Mouse (Mus musculus): ENCODE results near the gene Hnrnpm.
"Not testable (repeated sequence)": the region's sequence is repeated elsewhere in the genome, so short reads cannot be mapped to it uniquely, and the experiment has no call there.

Hnrnpm gene

DNA sequence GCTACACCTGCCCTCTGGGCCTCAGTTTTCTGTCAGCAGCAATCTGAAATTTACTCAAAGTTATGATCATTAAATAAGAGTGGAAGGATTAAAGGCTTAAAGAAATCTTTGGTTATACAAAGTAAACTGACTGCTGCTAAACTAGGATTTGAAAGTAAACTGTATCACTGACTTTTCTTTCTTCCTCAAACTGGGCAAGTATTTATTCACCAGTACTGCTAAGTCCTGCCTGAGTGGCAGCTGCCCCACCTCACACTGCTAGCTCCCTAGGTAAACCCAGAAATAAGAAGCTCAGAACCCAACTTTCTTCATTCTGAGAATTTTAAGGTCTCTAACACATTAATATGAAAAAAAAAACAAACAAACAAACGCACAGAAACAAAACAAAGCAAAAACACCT, 12.8 kb downstream of the Hnrnpm start:
- no peak for DNase-seq (ENCODE audit: low read depth, low spot score)

DNA sequence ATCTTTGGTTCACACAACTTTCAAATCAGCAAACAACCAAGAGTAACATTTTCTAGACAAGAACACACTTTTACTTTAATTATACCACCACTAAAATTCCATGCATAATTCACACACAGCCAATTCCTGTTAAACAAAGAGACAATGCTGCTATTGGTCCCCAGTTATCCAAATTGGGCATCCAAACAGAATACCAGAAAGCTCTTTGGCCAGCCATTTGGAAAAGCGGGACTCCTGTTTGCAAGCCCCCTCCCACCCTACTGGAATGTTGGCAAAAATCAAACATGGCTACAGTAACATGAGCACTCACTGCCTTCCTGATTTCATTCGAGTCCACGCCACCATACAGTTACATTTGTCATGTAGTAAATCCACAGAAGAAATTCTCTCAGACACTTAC, 17.0 kb downstream of the Hnrnpm start:
- no peak for DNase-seq (ENCODE audit: low read depth, low spot score)

- DNase-seq (ENCODE audit: low read depth, low spot score) = no peak
These were observed 19.8 kb downstream of the Hnrnpm start for GRCm38 (mm10) chr17:33666813-33667212.

GRCm38 (mm10) chr17:33649781-33650475, 36.7 kb downstream of the Hnrnpm start:
- no peak for DNase-seq (ENCODE audit: low read depth, low spot score)

- no peak for DNase-seq (ENCODE audit: low read depth, low spot score)
These were observed 41.6 kb downstream of the Hnrnpm start for GRCm38 (mm10) chr17:33645073-33645472.

DNA sequence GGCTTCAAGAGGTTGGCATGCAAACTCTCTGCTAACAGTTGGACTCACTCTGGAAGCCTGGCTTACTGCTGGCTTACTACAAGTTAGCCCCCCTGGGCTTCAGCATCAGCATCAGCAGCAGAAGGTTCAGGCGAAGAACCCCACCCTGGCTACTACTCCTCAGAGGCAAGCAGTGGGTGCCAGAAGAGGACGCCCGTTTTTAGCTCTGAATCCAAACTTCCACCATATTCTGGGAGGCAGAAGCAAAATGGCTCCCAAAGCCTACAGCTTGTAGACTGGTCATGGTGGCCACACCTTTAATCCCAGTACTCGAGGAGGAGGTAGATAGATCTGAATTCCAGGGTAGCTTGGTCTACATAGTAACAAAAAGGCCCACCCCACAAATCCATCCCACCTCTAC, 42.6 kb downstream of the Hnrnpm start:
- DNase-seq (ENCODE audit: low read depth, low spot score) = no peak

GRCm38 (mm10) chr17:33639743-33640142, 46.9 kb downstream of the Hnrnpm start:
- no peak for DNase-seq (ENCODE audit: low read depth, low spot score)

GRCm38 (mm10) chr17:33637516-33638276, 49.0 kb downstream of the Hnrnpm start, which contains the start of gene Pram1:
Gene Pram1 (plus strand): TSS chr17:33638056.
- no peak for DNase-seq (ENCODE audit: low read depth, low spot score)

GRCm38 (mm10) chr17:33637038-33637437, 49.6 kb downstream of the Hnrnpm start:
- no peak for DNase-seq (ENCODE audit: low read depth, low spot score)

- DNase-seq (ENCODE audit: low read depth, low spot score) = no peak
These were observed 54.9 kb downstream of the Hnrnpm start for GRCm38 (mm10) chr17:33631796-33632195.

DNA sequence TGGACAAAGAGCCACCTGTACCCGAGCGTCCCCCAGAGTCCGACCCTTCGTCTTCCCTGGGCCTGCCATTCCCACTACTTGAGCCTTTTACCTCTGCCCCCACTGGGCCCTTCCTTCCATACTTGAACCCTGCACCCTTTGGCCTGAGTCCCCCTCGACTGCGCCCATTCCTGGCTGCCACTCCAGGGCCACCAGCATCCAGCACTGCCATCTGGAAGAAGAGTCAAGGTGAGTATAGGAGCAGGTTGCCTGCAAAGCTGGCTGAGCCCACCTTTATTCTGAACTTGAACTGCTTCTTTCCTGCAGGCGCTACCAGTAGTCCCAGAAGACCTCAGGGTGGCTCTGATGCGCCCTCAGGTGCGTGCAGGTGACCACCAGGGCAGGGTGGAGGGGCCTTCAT, 55.4 kb downstream of the Hnrnpm start:
- no peak for DNase-seq (ENCODE audit: low read depth, low spot score)

DNA sequence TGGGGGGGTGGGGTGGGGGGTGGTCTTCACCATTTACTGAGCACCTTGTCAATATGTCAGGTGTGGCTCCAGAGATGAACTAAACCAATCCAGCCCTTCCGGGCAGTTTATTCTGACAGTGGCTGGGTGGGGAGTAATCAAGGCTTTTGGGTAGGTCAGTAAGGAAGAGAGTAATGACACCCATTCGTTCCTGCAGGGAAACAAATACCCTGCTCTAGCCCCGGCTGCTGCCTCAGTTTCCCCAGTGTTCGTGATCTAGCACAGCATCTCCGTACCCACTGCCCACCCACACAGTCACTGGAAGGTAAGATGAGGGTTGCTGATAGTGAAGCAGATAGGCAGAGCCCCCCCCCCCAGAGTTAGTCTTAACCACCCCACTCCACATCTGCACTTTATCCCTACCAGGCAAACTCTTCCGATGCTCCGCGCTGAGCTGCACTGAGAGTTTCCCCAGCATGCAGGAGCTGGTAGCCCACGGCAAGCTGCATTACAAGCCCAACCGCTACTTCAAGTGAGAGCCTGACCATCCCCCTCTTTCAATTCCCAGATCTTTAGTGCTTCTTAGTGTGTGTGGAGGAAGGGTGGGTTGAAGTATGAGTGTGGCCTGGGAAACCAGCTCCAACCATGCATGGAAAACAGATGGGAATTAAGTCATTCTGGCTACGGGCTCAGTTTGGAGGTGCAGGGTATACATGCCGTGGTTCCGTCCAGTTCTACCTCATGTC, 56.3 kb downstream of the Hnrnpm start:
- no peak for DNase-seq (ENCODE audit: low read depth, low spot score)

- DNase-seq (ENCODE audit: low read depth, low spot score) = no peak
These were observed 57.1 kb downstream of the Hnrnpm start for GRCm38 (mm10) chr17:33629487-33630125.

DNA sequence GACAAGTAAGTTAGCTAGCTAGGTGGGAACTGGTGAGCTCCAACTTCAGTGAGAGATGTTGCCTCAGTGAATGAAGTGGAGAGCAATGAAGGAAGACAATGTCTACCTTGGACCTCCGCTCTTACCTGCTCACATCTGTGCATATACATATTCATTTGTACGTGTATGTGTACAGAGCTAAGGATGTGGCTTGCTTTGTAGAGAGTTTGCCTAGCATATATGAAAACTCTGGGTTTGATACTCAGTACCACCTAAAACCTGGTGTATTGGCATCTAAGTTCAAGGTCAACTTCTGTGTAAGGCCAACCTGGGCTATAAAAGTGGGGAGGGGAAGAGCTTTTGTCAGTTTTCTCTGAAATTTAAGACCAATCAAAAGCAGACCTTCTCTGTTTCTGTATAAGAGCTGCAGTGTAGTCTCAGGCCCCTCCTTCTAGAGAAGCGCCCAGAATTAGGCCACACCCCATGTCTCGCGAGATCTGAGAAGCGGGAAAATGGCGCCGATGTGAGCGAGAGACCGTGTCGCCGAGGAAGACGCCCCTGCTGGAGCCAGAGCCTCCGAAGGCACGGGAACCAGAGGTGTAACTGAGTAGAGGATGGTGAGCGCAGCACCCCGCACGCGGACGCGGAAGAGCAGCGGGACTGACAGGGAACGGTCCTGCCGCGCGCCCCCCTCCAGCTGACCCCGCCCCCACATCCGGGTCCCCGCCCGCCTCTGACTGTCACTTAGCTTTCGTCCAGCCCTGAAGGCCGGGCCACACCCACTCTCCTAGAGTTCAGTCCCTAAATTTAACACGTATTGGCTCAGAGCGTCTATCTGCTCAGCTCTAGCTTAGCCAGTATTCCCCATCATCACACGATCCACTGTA, 57.8 kb downstream of the Hnrnpm start, which contains the start of gene Zfp414:
TSS of gene Zfp414 (plus strand) at position 470 of the 866 bp plus-strand sequence.
- peak; percentile 97 for DNase-seq (ENCODE audit: low read depth, low spot score)

DNA sequence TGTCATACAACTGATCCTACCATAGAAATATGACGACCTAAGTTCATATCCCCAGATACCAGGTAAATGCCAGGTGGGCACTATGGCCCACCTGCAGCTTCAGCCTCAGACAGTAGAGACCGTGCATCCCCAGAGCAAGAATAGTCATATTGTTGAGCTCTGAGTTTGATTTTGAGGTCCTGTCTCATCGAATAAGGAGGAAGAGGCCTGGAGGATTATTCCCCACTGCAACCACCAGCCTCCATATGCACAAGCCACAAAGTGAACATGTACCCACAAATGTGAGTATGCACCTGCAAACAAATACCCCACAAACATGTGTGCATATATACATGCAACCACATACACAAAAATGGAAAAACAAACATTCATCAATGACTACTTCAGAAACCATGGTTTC, 59.4 kb downstream of the Hnrnpm start:
- DNase-seq (ENCODE audit: low read depth, low spot score) = no peak

- not testable (repeated sequence) for DNase-seq (ENCODE audit: low read depth, low spot score)
These were observed 72.9 kb downstream of the Hnrnpm start for GRCm38 (mm10) chr17:33613726-33614125.

- no peak for DNase-seq (ENCODE audit: low read depth, low spot score)
These were observed 76.1 kb downstream of the Hnrnpm start for GRCm38 (mm10) chr17:33610548-33610947.

DNA sequence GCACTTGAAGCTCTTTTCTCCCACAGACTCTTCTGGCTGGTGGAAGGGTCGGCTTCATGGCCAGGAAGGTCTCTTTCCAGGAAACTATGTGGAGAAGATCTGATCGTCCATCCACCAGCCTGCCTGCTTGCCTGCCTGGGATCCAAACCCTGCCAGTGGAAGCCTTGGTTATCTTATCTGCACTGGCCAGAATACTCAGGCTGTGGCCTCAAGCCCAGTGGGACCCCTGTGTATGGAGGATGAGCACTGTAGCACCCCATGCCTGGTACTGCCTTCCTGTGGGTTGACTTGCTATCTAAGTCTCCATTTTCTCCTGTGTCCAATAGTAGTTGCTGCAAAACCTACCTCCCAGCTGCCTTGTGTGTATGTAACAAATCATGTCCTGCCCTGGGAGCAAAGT, 79.4 kb downstream of the Hnrnpm start:
- no peak for DNase-seq (ENCODE audit: low read depth, low spot score)

GRCm38 (mm10) chr17:33601947-33602346, 84.7 kb downstream of the Hnrnpm start:
- DNase-seq (ENCODE audit: low read depth, low spot score) = no peak

DNA sequence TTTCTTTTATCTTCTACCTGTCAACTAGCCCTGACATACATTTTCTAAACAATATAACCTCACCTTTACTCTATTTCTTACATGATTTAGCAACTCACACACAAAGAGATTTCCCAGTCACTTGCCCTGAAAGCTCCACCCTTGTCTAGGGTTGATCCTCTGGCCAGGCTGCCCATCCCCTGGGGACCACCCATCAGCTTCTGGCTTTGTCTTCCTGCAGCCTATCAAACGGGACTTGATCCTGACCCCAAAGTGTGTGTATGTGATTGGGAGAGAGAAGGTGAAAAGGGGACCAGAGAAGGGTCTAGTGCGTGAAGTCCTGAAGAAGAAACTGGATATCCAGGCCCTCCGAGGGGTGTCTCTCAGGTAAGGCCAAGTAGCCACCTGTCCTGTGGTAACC, 85.8 kb downstream of the Hnrnpm start:
- no peak for DNase-seq (ENCODE audit: low read depth, low spot score)
